Mouse (Mus musculus) midbrain, postnatal 0 days (tissue): ENCODE measurements around the gene Elac2. TPM values are rescaled to one million over a fixed set of nuclear protein-coding genes. Genes with fewer than 3 reads are reported as not detected.

Experiments
- ATAC-seq: fragments of 200-750 bp; cut with Nextera tagmentation; 2 replicates; pipeline ENCODE4 v1.8.0; 2017; ENCODE audit warnings: moderate number of reproducible peaks, mild to moderate bottlenecking, moderate TSS enrichment, moderate library complexity; ENCODE audit not compliant: low FRiP score
- DNase-seq: peaks from one replicate; pipeline ENCODE4 v3.0.0-alpha.2; 2015; ENCODE audit warnings: low spot score
- H3K27ac ChIP-seq: fragments of 300-500 bp; sonication (generic); 2 replicates; pipeline ENCODE4 v1.5.1; 2014; ENCODE audit warnings: low read depth, mild to moderate bottlenecking, low read length, mixed read lengths
- H3K27me3 ChIP-seq: fragments of 300-500 bp; sonication (generic); 2 replicates; pipeline ENCODE4 v1.6.1; 2014; ENCODE audit warnings: low read length, control low read depth, mixed read lengths; ENCODE audit not compliant: insufficient read depth
- H3K36me3 ChIP-seq: fragments of 300-500 bp; sonication (generic); 2 replicates; pipeline ENCODE4 v1.6.1; 2014; ENCODE audit warnings: low read length, control low read depth, mixed read lengths; ENCODE audit not compliant: insufficient read depth
- H3K4me1 ChIP-seq: fragments of 300-500 bp; sonication (generic); 2 replicates; pipeline ENCODE4 v1.6.1; 2014; ENCODE audit warnings: mild to moderate bottlenecking, control low read depth, antibody characterized with exemption, low read length, mixed read lengths; ENCODE audit not compliant: insufficient read depth
- H3K4me2 ChIP-seq: fragments of 300-500 bp; sonication (generic); 2 replicates; pipeline ENCODE4 v1.6.1; 2014; ENCODE audit warnings: low read depth, mild to moderate bottlenecking, low read length, mixed read lengths; ENCODE audit not compliant: poor library complexity, severe bottlenecking
- H3K4me3 ChIP-seq: fragments of 300-500 bp; sonication (generic); 2 replicates; pipeline ENCODE4 v1.5.1; 2014; ENCODE audit warnings: low read depth, mild to moderate bottlenecking, low read length, moderate library complexity
- H3K9ac ChIP-seq: fragments of 300-500 bp; sonication (generic); replicated peaks from 2 replicates; pipeline ENCODE4 v1.6.1; 2014; ENCODE audit warnings: mild to moderate bottlenecking, low read length, moderate library complexity, mixed read lengths; ENCODE audit not compliant: poor library complexity, severe bottlenecking
- H3K9me3 ChIP-seq: fragments of 300-500 bp; sonication (generic); 2 replicates; pipeline ENCODE4 v1.6.1; 2016; ENCODE audit warnings: low read length, control low read depth
- CTCF ChIP-seq: IDR thresholded peaks from 2 replicates; pipeline ENCODE4 v1.5.1; 2016; ENCODE audit warnings: antibody characterized with exemption, mild to moderate bottlenecking
- WGBS: fragments of 180-500 bp; shearing (Covaris S2); extraction: QIAGEN DNeasy Blood & Tissue Kit; methylation state at CpG from one replicate; pipeline ENCODE4 v1.1.7; 2014; 5-methylcytosine and 5-hydroxymethylcytosine counted together
- polyA plus RNA-seq: library from polyadenylated mRNA; unstranded; fragments of >200 nt; fragmentation: Nextera tagmentation; extraction: Ambion mirVana; gene quantifications from 2 replicates; pipeline ENCODE4 v1.2.1, GENCODE M21; 2015
- total RNA-seq: library from RNA; depleted of rRNA; stranded (reverse); fragments of >200 nt; gene quantifications from 2 replicates; pipeline ENCODE4 v1.2.3, GENCODE M21; 2014

Gene Elac2
- total and polyA plus RNA-seq, 2 experiments from 2014 or later, result 23.4 to 34.5 TPM

- H3K4me1 ChIP-seq, result no peaks in the 10 kb centered on the region
- DNase-seq (no peak), ATAC-seq (no peak)
- H3K36me3 ChIP-seq, result peaks cover 29% of the 10 kb centered on the region
- WGBS, result 75% methylated on average over 5 of the region's 5 CpGs
- H3K27me3 ChIP-seq, result no peaks in the 10 kb centered on the region
- H3K4me3 ChIP-seq, result no peak overlapping the region
- no peak overlapping the region for H3K9ac ChIP-seq
- H3K4me2 ChIP-seq, result no peak overlapping the region
- no peaks in the 10 kb centered on the region for H3K9me3 ChIP-seq
- no peak for TF ChIP-seq CTCF
- H3K27ac ChIP-seq, result no peak overlapping the region
These were observed 49.2 kb downstream of the Elac2 start for GRCm38 (mm10) chr11:65028049-65028448.

DNA sequence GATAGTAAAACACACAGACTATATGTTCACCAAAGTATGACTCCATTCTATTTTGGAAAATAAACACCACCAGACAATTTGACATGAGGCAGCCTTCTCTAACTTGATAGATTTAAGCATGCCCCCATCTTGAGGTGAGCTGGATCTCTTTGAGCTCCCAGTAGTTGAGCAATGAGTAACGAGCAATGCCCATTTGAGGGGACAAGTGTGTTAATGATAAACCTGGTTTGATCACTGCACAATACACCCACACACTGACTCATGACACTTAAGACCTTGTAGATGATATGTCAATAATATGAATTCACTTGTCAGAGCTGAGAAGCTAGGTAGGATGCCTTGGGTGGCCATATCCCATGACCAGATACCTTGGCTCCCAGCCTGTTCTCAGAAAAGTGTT is 51.4 kb downstream of the Elac2 start:
- Histone ChIP-seq H3K9me3 (no peaks in the 10 kb centered on the region), H3K36me3 (peaks cover 25% of the 10 kb centered on the region; the same call in 1 of the 2 replicates), H3K4me2 (no peak overlapping the region), H3K27ac (no peak overlapping the region), H3K27me3 (no peaks in the 10 kb centered on the region), H3K4me3 (no peak overlapping the region), H3K4me1 (no peaks in the 10 kb centered on the region), H3K9ac (no peak overlapping the region)
- DNase-seq, result no peak
- WGBS, result 100% methylated on average over 1 of the region's 1 CpGs
- ATAC-seq, result no peak
- no peak for TF ChIP-seq CTCF

DNA sequence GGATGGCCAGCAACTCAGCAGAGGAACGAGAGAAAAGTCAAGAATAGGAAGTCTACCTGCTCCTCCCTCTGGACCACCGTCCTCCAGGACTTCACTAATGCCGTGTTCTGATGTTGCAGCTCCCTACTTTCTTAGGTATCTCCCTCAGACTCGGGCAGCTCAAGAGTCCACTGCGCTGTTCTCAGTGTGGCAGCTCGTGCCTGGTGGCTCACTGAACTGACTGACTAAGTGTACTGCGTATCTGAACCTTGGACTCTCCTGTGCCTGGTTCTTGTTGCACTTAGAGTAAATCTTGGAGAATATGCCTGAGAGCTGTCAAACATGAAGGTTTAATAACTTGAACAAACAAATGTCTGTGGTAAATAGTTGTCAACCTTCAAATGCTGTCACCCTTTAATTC is 53.4 kb downstream of the Elac2 start:
- Histone ChIP-seq H3K4me2 (no peak overlapping the region), H3K27me3 (no peaks in the 10 kb centered on the region), H3K9ac (no peak overlapping the region), H3K27ac (no peak overlapping the region), H3K4me1 (no peaks in the 10 kb centered on the region), H3K9me3 (no peaks in the 10 kb centered on the region), H3K36me3 (peaks cover 23% of the 10 kb centered on the region; the same call in 1 of the 2 replicates), H3K4me3 (no peak overlapping the region)
- ATAC-seq (no peak), DNase-seq (no peak)
- WGBS, result 93% methylated on average over 7 of the region's 7 CpGs
- TF ChIP-seq CTCF, result no peak

DNA sequence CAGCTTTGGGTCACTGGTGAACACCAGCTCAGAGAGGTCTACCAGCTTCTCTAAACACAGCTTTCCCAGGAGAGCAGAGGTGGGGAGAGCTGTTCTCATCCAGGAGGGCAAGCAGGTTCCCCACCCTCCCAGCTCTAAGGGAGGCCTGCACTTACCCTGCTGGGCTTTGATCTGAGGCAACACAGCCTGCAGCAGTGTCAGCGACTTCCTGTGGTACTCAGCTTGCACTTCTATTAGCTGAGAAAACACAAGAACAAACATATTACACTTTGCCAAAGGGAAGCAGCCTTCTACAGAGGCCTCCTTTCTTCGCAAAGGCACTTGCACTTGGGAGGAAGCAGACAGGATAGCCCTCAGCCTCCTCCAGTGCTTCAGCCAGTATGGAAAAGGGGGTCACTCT is 60.2 kb downstream of the Elac2 start:
- 68% methylated on average over 2 of the region's 2 CpGs for WGBS
- no peaks in the 10 kb centered on the region for H3K27me3 ChIP-seq
- H3K36me3 ChIP-seq, result peaks cover 13% of the 10 kb centered on the region
- no peak overlapping the region for H3K9ac ChIP-seq
- no peak overlapping the region for H3K4me3 ChIP-seq
- DNase-seq, result no peak
- no peak overlapping the region for H3K27ac ChIP-seq
- TF ChIP-seq CTCF, result no peak
- no peaks in the 10 kb centered on the region for H3K4me1 ChIP-seq
- H3K9me3 ChIP-seq, result no peaks in the 10 kb centered on the region
- no peak for ATAC-seq
- no peak overlapping the region for H3K4me2 ChIP-seq

- Histone ChIP-seq H3K4me2 (no peak overlapping the region), H3K4me1 (no peaks in the 10 kb centered on the region), H3K27ac (no peak overlapping the region), H3K27me3 (no peaks in the 10 kb centered on the region), H3K4me3 (no peak overlapping the region), H3K36me3 (peaks cover 13% of the 10 kb centered on the region), H3K9me3 (no peaks in the 10 kb centered on the region), H3K9ac (no peak overlapping the region)
- TF ChIP-seq CTCF, result no peak
- 41% methylated on average over 12 of the region's 12 CpGs for WGBS
- ATAC-seq (no peak), DNase-seq (peak; percentile 13)
These were observed 60.8 kb downstream of the Elac2 start for GRCm38 (mm10) chr11:65039517-65040095.

GRCm38 (mm10) chr11:65040556-65040955 is 61.7 kb downstream of the Elac2 start:
- Histone ChIP-seq H3K4me3 (no peak overlapping the region), H3K27ac (no peak overlapping the region), H3K9ac (no peak overlapping the region), H3K27me3 (no peaks in the 10 kb centered on the region), H3K9me3 (no peaks in the 10 kb centered on the region), H3K4me1 (no peaks in the 10 kb centered on the region), H3K36me3 (peaks cover 7% of the 10 kb centered on the region), H3K4me2 (no peak overlapping the region)
- TF ChIP-seq CTCF, result no peak
- DNase-seq (peak; percentile 14), ATAC-seq (no peak)
- 47% methylated on average over 6 of the region's 6 CpGs for WGBS
